Mouse (Mus musculus): ENCODE measurements around the gene Zbtb6. TPM values are rescaled to one million over a fixed set of nuclear protein-coding genes. Genes with fewer than 3 reads are reported as not detected.
A peak's percentile ranks its signal among the peaks of the same experiment; 100 is the strongest.

The Zbtb6 gene
- polyA plus RNA-seq, 1 experiment from 2014 or later = 8.3 TPM

GRCm38 (mm10) chr2:37430593-37431464 lies 12.1 kb downstream of the Zbtb6 start:
- Histone ChIP-seq H3K27ac (peak overlapping the region; percentile 95), H3K36me3 (peaks cover 20% of the 10 kb centered on the region), H3K4me1 (peaks cover 9% of the 10 kb centered on the region), H3K4me3 (replicated peaks) (peak overlapping the region; percentile 72), H3K9ac (peak overlapping the region; percentile 72), H3K27me3 (no peaks in the 10 kb centered on the region), H3K9me3 (replicated peaks) (no peaks in the 10 kb centered on the region), H3K4me2 (peak overlapping the region; percentile 71)
- WGBS = under 1% methylated on average over 38 of the region's 38 CpGs
- peak; percentile 97 for ATAC-seq (replicated peaks; ENCODE audit: low FRiP score)

- no peak overlapping the region for H3K4me2 ChIP-seq
- WGBS = 63% methylated on average over 3 of the region's 3 CpGs
- H3K9me3 ChIP-seq (replicated peaks) = no peaks in the 10 kb centered on the region
- no peak overlapping the region for H3K4me3 ChIP-seq (replicated peaks)
- H3K27ac ChIP-seq = no peak overlapping the region
- H3K4me1 ChIP-seq = 0 out of 2 replicates have a peak, but pooled peaks cover 2% of the 10 kb centered on the region
- peaks cover 10% of the 10 kb centered on the region for H3K36me3 ChIP-seq
- no peaks in the 10 kb centered on the region for H3K27me3 ChIP-seq
- no peak for ATAC-seq (replicated peaks; ENCODE audit: low FRiP score)
- H3K9ac ChIP-seq = no peak overlapping the region
These were observed 19.3 kb downstream of the Zbtb6 start for GRCm38 (mm10) chr2:37423671-37424070.

- under 1% methylated on average over 68 of the region's 75 CpGs for WGBS
- H3K27ac ChIP-seq = peak within 1 kb of the TSS; percentile 97
- peak; percentile 99 for ATAC-seq (replicated peaks; ENCODE audit: low FRiP score)
These were observed 20.4 kb downstream of the Zbtb6 start, which contains the start of gene Rc3h2 for GRCm38 (mm10) chr2:37422306-37423304. Rc3h2 (minus strand) TSS chr2:37422903.

GRCm38 (mm10) chr2:37421903-37422302 lies 21.1 kb downstream of the Zbtb6 start:
- 0 out of 2 replicates have a peak, but pooled peaks cover 2% of the 10 kb centered on the region for H3K4me1 ChIP-seq
- no peaks in the 10 kb centered on the region for H3K9me3 ChIP-seq (replicated peaks)
- peak overlapping the region; percentile 99 for H3K4me3 ChIP-seq (replicated peaks)
- H3K36me3 ChIP-seq = peaks cover 3% of the 10 kb centered on the region; the same call in 1 of the 2 replicates
- H3K27me3 ChIP-seq = no peaks in the 10 kb centered on the region
- no peak for ATAC-seq (replicated peaks; ENCODE audit: low FRiP score)
- peak overlapping the region; percentile 99 for H3K9ac ChIP-seq
- H3K4me2 ChIP-seq = peak overlapping the region; percentile 69
- H3K27ac ChIP-seq = peak overlapping the region; percentile 97
- WGBS = 5% methylated on average over 3 of the region's 3 CpGs

More at GRCm38 (mm10) chr2:37422306-37423304, 20.4 kb downstream of the Zbtb6 start, which contains the start of gene Rc3h2:
- Histone ChIP-seq H3K9me3 (replicated peaks) (no peaks in the 10 kb centered on the region), H3K27me3 (no peaks in the 10 kb centered on the region), H3K4me2 (peak within 1 kb of the TSS; percentile 69), H3K36me3 (peaks cover 4% of the 10 kb centered on the region), H3K9ac (peak within 1 kb of the TSS; percentile 99), H3K4me3 (replicated peaks) (peak within 1 kb of the TSS; percentile 99), H3K4me1 (0 out of 2 replicates have a peak, but pooled peaks cover 2% of the 10 kb centered on the region)

DNA sequence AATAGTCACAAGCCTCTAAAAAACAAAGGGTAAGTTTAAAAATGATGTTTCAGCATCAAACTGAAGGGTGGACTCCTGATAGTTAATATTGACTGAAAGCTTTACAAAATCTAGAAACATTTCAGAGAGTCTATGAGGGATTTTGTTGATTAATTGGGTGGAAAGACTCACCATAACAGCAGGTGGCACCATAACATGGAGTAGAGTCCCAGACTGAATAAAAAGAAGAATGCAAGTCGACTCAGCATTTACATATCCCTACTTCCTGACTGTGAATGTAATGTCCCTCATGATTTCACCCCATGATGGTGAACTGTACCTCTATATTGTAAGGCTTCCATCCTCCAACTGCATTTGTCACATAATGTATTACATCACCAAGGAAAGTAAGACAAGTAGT lies 47.4 kb downstream of the Zbtb6 start:
- ATAC-seq (replicated peaks; ENCODE audit: low FRiP score) = no peak
- WGBS = 53% methylated on average over 1 of the region's 1 CpGs
- peaks cover 58% of the 10 kb centered on the region for H3K36me3 ChIP-seq

DNA sequence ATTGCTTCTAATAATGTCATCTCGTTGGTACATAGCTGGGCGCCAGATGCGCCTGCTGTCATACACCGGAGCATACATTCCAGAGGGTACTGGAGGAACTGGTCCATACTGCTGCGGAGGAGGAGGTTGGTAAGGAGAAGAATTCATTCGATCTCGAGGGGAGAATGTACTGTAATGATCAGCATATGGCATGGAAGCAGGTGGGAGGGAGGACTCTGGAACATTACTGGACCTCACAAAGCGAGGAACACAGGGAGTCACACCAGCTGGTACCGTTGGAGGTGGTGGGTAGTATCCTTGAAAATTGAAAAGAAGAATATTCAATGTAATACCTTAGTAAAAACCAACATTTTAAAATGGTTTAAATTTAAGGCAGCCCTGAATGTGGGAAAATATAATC lies 60.0 kb downstream of the Zbtb6 start:
- ATAC-seq (replicated peaks; ENCODE audit: low FRiP score) = no peak
- Histone ChIP-seq H3K9me3 (replicated peaks) (no peaks in the 10 kb centered on the region), H3K27me3 (no peaks in the 10 kb centered on the region), H3K4me3 (replicated peaks) (no peak overlapping the region), H3K9ac (no peak overlapping the region), H3K36me3 (peaks cover 62% of the 10 kb centered on the region), H3K4me1 (no peaks in the 10 kb centered on the region), H3K4me2 (no peak overlapping the region), H3K27ac (no peak overlapping the region)
- 95% methylated on average over 9 of the region's 9 CpGs for WGBS

More for the DNA sequence above, 47.4 kb downstream of the Zbtb6 start:
- H3K4me2 ChIP-seq = no peak overlapping the region
- H3K9me3 ChIP-seq (replicated peaks) = no peaks in the 10 kb centered on the region
- no peaks in the 10 kb centered on the region for H3K27me3 ChIP-seq
- H3K9ac ChIP-seq = no peak overlapping the region
- no peaks in the 10 kb centered on the region for H3K4me1 ChIP-seq
- no peak overlapping the region for H3K27ac ChIP-seq
- H3K4me3 ChIP-seq (replicated peaks) = no peak overlapping the region

DNA sequence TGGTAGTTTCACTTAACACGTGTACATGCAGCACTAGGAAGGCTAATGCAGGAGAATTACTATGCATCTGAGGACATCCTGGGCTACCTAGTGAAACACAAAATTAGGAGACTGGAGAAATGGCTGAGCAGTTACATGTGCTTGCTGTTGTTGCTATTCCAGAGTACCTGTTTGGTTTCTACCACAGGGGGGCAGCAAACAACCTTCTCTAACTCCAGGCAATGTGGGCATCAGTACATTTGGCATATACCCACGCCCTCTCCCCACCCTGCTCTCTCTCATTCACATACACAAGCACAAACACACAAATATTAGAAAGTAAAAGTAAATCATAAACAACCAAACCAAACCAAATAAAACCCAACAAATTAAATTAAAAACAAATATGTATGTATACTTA lies 62.8 kb downstream of the Zbtb6 start:
- H3K36me3 ChIP-seq = peaks cover 70% of the 10 kb centered on the region
- no peak overlapping the region for H3K27ac ChIP-seq
- H3K27me3 ChIP-seq = no peaks in the 10 kb centered on the region
- H3K9me3 ChIP-seq (replicated peaks) = no peaks in the 10 kb centered on the region
- ATAC-seq (replicated peaks; ENCODE audit: low FRiP score) = no peak
- no peak overlapping the region for H3K9ac ChIP-seq
- no peak overlapping the region for H3K4me3 ChIP-seq (replicated peaks)
- H3K4me1 ChIP-seq = no peaks in the 10 kb centered on the region
- whole genome bisulfite sequencing = 65% methylated on average over 2 of the region's 2 CpGs
- no peak overlapping the region for H3K4me2 ChIP-seq

DNA sequence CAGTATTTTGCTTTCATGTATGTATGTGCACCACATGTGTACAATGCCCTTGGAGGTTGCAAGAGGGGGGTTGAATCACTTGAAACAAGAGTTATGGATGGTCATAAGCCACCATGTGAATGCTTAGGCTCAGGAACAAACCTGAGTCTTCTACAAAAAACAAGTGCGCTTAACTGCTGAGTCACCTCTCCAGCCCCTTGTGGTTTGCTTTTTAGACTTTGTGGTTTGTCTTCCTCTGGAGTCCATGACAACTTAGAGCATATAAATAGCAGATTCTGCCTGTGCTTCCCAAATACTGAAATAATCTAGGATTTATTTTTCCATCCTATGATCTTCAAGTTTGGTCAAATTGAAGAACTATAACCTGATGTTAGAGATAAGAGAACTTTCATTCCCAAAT lies 67.0 kb downstream of the Zbtb6 start:
- Histone ChIP-seq H3K4me1 (no peaks in the 10 kb centered on the region), H3K27ac (no peak overlapping the region), H3K27me3 (no peaks in the 10 kb centered on the region), H3K9ac (no peak overlapping the region), H3K4me3 (replicated peaks) (no peak overlapping the region), H3K36me3 (peaks cover 62% of the 10 kb centered on the region), H3K4me2 (no peak overlapping the region), H3K9me3 (replicated peaks) (no peaks in the 10 kb centered on the region)
- no peak for ATAC-seq (replicated peaks; ENCODE audit: low FRiP score)
- WGBS = 96% methylated on average over 1 of the region's 1 CpGs

Other genes starting within 250 kb of the Zbtb6 start
- not detected in 2 replicates for gene Olfr366, start 231.6 kb downstream of the Zbtb6 start, polyA plus RNA-seq (2015; fragmentation: Nextera tagmentation; extraction: Ambion mirVana)
- gene Olfr368, start 116.7 kb downstream of the Zbtb6 start, polyA plus RNA-seq (2015; fragmentation: Nextera tagmentation; extraction: Ambion mirVana) = not detected in 2 replicates
- 46.2 and 51.6 TPM in 2 replicates for gene Pdcl, start 83.8 kb downstream of the Zbtb6 start, polyA plus RNA-seq (2015; fragmentation: Nextera tagmentation; extraction: Ambion mirVana)
- 14.2 and 15.6 TPM in 2 replicates for gene Rc3h2, start 20.3 kb downstream of the Zbtb6 start, polyA plus RNA-seq (2015; fragmentation: Nextera tagmentation; extraction: Ambion mirVana)
- gene Zbtb26, start within 50 bp of the Zbtb6 start, polyA plus RNA-seq (2015; fragmentation: Nextera tagmentation; extraction: Ambion mirVana) = 9.1 and 9.3 TPM in 2 replicates
- gene Rabgap1, start 108 bp upstream of the Zbtb6 start, polyA plus RNA-seq (2015; fragmentation: Nextera tagmentation; extraction: Ambion mirVana) = 41.5 and 45.8 TPM in 2 replicates
- 1.4 and 1.7 TPM in 2 replicates for gene Gpr21, start 73.2 kb upstream of the Zbtb6 start, polyA plus RNA-seq (2015; fragmentation: Nextera tagmentation; extraction: Ambion mirVana)

Data from kidney, embryonic 15.5 days (tissue).